Mouse (Mus musculus) heart, postnatal 4 days (tissue): Measurements from ENCODE around the gene Grm8. TPM values are rescaled to one million over a fixed set of nuclear protein-coding genes. Genes with fewer than 3 reads are reported as not detected.

Source experiments
- microRNA-seq, 2 experiments: library from miRNA; unstranded; fragments of <30 nt; microRNA quantifications; one replicate each; pipeline ENCODE4 v1.2.0; 2021 to 2022
- total RNA-seq, 2 experiments: library from RNA; stranded (reverse); gene quantifications; 2 replicates each; pipeline ENCODE4 v1.2.3; 2021

Grm8 gene
- total RNA-seq, 2 experiments from 2014 or later, result not detected

Small RNA genes within 50 kb of the gene (microRNA-seq; reads per million reads assigned to microRNA genes)
- gene Mir592, result 0.82 to 2.4 reads per million in 2 experiments
